Mouse (Mus musculus): ENCODE data around the gene Olfr1348.
"Not testable (repeated sequence)": the region's sequence is repeated elsewhere in the genome, so short reads cannot be mapped to it uniquely, and the experiment has no call there.

Olfr1348 gene

DNA sequence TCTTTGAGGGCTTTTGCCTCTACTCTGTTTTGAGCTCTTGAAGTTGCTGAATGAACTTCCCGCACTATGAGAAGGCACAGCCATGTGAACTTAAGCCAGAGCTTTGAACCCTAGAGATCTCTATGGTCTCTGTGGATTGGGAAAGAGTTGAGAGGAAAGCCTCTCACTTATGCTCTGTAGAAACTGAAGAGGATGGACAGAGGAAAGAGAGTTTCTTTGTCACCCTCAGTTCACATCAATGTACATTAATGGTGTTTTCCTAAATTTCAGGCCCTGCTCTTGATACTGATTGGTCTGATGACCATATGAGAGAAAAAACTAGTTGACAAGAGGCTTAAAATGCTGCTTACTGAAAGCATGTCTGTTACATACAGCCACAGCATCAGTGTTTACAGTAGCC lies at the start of gene Olfr1348:
Gene Olfr1348 (minus strand): TSS at position 101 of the 400 bp plus-strand sequence.
- no peak for DNase-seq (ENCODE audit: low spot score in 2 of 2)

DNA sequence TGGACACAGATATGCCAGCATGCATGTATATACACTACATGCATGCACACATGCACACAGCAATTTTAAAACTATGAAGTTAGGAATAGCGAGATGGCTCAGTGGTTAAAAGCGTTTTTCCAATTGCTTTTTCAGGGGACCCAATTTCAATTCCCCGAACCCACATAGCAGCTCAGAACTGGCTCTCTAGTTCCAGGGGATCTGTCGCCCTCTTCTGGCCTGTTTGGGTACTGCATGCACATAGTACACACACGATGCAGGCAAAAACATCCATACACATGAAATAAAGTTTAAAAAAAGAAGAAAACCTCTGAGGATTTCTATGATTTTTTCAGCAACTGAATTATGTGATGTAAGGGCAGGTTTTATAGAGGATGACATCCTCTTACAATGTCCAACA lies 17.6 kb upstream of the Olfr1348 start:
- no peak for DNase-seq (ENCODE audit: low spot score in 2 of 2)

GRCm38 (mm10) chr7:6525001-6525400 lies 16.5 kb upstream of the Olfr1348 start:
- DNase-seq (ENCODE audit: low spot score in 2 of 2): no peak

- DNase-seq (ENCODE audit: low spot score in 2 of 2): no peak
Observed at GRCm38 (mm10) chr7:6522850-6523249, 14.3 kb upstream of the Olfr1348 start, which contains the start of gene Olfr1349. Gene Olfr1349, minus strand, starts transcription at chr7:6522950.

DNA sequence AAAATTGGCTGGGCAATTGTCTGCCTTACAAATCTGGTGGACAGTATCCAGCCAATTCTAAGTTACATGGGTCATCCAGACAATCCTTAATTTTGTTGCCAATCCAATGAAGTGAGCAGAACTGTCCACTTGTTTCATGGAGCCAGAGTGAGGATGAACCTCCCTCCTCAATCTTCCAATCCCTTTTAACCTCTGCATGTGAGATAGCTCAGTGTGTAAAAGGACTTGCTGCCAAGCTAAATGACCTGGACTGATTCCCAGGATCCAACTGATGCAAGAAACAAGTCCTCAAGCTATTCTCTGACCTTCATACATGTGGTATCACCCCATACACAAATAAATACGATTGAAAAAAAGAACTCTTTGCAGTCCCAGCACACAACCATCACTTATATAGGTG lies 13.1 kb upstream of the Olfr1348 start:
- no peak for DNase-seq (ENCODE audit: low spot score in 2 of 2)

GRCm38 (mm10) chr7:6499655-6500054 lies 8.9 kb downstream of the Olfr1348 start, which contains the start of gene Olfr1347:
Gene Olfr1347, minus strand, starts transcription at chr7:6499755.
- no peak for DNase-seq (ENCODE audit: low spot score in 2 of 2)

GRCm38 (mm10) chr7:6486841-6487240 lies 21.7 kb downstream of the Olfr1348 start, which contains the start of gene Olfr5:
Gene Olfr5, minus strand, starts transcription at chr7:6486941.
- no peak for DNase-seq (ENCODE audit: low spot score in 2 of 2)

- DNase-seq (ENCODE audit: low spot score in 2 of 2): not testable (repeated sequence)
Observed at GRCm38 (mm10) chr7:6477633-6478032, 30.9 kb downstream of the Olfr1348 start.

DNA sequence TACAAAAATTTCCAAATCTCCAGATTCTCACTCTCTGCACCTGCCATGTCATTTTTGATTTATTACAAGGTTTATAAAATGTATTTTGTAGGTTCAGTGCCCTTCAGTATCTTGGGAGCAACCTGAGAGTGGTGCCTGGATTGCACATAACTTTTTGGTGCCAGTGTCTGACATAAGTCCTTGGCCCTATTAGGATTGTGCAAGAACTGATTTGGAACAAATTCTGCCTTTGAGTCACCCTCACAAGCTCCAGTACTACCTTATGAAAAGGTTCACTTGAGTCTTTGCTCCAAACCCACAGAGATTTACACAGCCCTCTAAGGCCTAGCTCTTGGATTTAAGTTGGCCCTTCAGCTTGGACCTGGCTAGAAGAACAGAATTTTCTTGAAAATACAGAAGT lies 41.6 kb downstream of the Olfr1348 start, which contains the start of gene Olfr1346:
Gene Olfr1346 (plus strand): TSS at position 151 of the 400 bp plus-strand sequence.
- DNase-seq (ENCODE audit: low spot score in 2 of 2): no peak

- DNase-seq (ENCODE audit: low spot score in 2 of 2): no peak
Observed at GRCm38 (mm10) chr7:6456399-6456798, 52.1 kb downstream of the Olfr1348 start.

DNA sequence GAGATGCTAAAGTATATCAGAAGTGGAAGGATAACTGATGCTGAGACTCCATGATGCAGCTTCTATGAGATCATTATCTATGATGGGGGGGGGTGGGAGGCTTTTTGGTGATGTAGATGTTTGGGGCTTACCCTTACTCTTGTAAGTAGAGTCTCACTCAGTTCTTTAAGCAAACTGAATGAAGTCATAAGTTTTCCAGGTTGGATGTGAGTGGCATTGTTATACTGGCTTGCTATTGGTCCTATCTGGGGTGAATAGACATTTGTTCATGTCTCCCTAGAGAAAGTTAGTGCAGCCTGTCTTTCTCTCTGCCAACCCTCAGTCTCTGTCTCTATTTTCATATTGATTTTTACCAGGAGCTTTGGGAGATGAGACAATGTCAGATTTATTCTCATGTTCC lies 52.7 kb downstream of the Olfr1348 start, which contains the start of gene Olfr1336:
Gene Olfr1336 (plus strand): TSS at position 301 of the 400 bp plus-strand sequence.
- DNase-seq (ENCODE audit: low spot score in 2 of 2): no peak
